Mouse (Mus musculus): ENCODE measurements around the gene Zfp646. TPM values are rescaled to one million over a fixed set of nuclear protein-coding genes. Genes with fewer than 3 reads are reported as not detected.

Gene Zfp646
- total and polyA plus RNA-seq, 2 experiments from 2014 or later, result 4.4 to 35.0 TPM

DNA sequence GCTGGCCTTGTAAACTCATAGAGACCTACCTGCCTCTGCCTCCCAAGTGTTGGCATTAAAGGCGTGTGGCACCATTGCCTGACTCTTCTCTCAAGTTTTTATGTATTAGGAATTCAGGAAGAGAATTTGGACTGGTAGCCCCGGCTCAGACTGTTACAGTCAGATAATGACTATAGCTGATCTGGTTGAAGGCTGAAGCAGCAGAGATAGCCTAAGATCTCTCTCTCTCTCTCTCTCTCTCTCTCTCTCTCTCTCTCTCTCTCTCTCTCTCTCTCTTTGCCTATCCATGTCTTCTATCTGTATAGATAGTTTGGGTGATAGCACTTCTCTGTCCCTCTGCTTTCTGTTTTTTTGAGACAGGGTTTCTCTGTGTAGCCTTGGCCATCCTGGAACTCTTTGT lies 25.8 kb downstream of the Zfp646 start:
- H3K27ac ChIP-seq, result no peak overlapping the region
- ATAC-seq (no peak), DNase-seq (ENCODE audit: low spot score) (no peak)
- no peaks in the 10 kb centered on the region for H3K27me3 ChIP-seq (ENCODE audit: insufficient read depth, low read length)
- no peak overlapping the region for H3K4me2 ChIP-seq (ENCODE audit: low read depth, low read length)
- 0 out of 2 replicates have a peak, but pooled peaks cover 6% of the 10 kb centered on the region for H3K4me1 ChIP-seq (ENCODE audit: insufficient read depth, low read length)
- no peak overlapping the region for H3K4me3 ChIP-seq (ENCODE audit: low read length)
- peaks cover 11% of the 10 kb centered on the region; the same call in 1 of the 2 replicates for H3K36me3 ChIP-seq (ENCODE audit: insufficient read depth, low read length)
- H3K9ac ChIP-seq (replicated peaks; ENCODE audit: low read length), result no peak overlapping the region
- no peak for TF ChIP-seq CTCF (IDR thresholded peaks at IDR 0.05; ENCODE audit: low read depth)
- WGBS, result 71% methylated on average over 2 of the region's 2 CpGs
- H3K9me3 ChIP-seq (ENCODE audit: low read length), result no peaks in the 10 kb centered on the region

- H3K4me3 ChIP-seq (ENCODE audit: low read length), result peak within 1 kb of the TSS; percentile 70
- peak within 1 kb of the TSS; percentile 83 for H3K27ac ChIP-seq
- peak within 1 kb of the TSS; percentile 79 for H3K9ac ChIP-seq (replicated peaks; ENCODE audit: low read length)
- TF ChIP-seq CTCF (IDR thresholded peaks at IDR 0.05; ENCODE audit: low read depth), result peak; percentile 39
- WGBS, result 8% methylated on average over 38 of the region's 38 CpGs
- ATAC-seq (peak; percentile 95), DNase-seq (ENCODE audit: low spot score) (peak; percentile 92)
- no peaks in the 10 kb centered on the region for H3K9me3 ChIP-seq (ENCODE audit: low read length)
- H3K4me1 ChIP-seq (ENCODE audit: insufficient read depth, low read length), result 0 out of 2 replicates have a peak, but pooled peaks cover 6% of the 10 kb centered on the region
- no peaks in the 10 kb centered on the region for H3K27me3 ChIP-seq (ENCODE audit: insufficient read depth, low read length)
- H3K36me3 ChIP-seq (ENCODE audit: insufficient read depth, low read length), result peaks cover 30% of the 10 kb centered on the region; the same call in 1 of the 2 replicates
- H3K4me2 ChIP-seq (ENCODE audit: low read depth, low read length), result peak within 1 kb of the TSS; percentile 76
Observed at GRCm38 (mm10) chr7:127903971-127904796, 28.2 kb downstream of the Zfp646 start, which contains the start of gene Bckdk. Gene Bckdk, plus strand, starts transcription at chr7:127904082.

GRCm38 (mm10) chr7:127907939-127908338 lies 31.9 kb downstream of the Zfp646 start:
- Histone ChIP-seq H3K4me3 (ENCODE audit: low read length) (no peak overlapping the region), H3K4me1 (ENCODE audit: insufficient read depth, low read length) (0 out of 2 replicates have a peak, but pooled peaks cover 7% of the 10 kb centered on the region), H3K27ac (no peak overlapping the region), H3K27me3 (ENCODE audit: insufficient read depth, low read length) (no peaks in the 10 kb centered on the region), H3K36me3 (ENCODE audit: insufficient read depth, low read length) (peaks cover 32% of the 10 kb centered on the region; the same call in 1 of the 2 replicates), H3K9ac (replicated peaks; ENCODE audit: low read length) (no peak overlapping the region), H3K4me2 (ENCODE audit: low read depth, low read length) (no peak overlapping the region), H3K9me3 (ENCODE audit: low read length) (no peaks in the 10 kb centered on the region)
- TF ChIP-seq CTCF (IDR thresholded peaks at IDR 0.05; ENCODE audit: low read depth), result no peak
- 96% methylated on average over 12 of the region's 12 CpGs for WGBS
- ATAC-seq (no peak), DNase-seq (ENCODE audit: low spot score) (no peak)

DNA sequence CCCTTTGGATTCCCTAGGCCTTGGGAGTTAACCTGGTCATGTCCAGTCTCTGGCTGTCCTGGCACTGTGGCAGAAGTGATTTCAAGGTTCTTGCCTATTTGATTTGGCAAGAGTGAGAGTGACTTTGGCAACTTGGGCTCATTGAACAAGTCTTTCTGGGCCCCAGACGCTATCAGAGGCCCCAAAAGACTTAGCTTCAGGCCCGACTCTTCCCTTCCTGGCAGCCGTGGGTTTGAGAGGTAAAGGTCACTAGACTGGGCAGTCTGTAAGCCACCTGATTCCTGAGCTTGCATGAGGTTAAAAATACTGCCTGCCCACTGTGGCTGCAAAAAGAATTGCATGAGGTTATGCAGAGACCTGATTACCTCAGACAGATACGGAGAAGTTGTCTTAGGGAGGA lies 32.6 kb downstream of the Zfp646 start:
- Histone ChIP-seq H3K4me1 (ENCODE audit: insufficient read depth, low read length) (0 out of 2 replicates have a peak, but pooled peaks cover 10% of the 10 kb centered on the region), H3K4me3 (ENCODE audit: low read length) (no peak overlapping the region), H3K36me3 (ENCODE audit: insufficient read depth, low read length) (peaks cover 32% of the 10 kb centered on the region; the same call in 1 of the 2 replicates), H3K9me3 (ENCODE audit: low read length) (no peaks in the 10 kb centered on the region), H3K27ac (no peak overlapping the region), H3K9ac (replicated peaks; ENCODE audit: low read length) (no peak overlapping the region), H3K4me2 (ENCODE audit: low read depth, low read length) (no peak overlapping the region), H3K27me3 (ENCODE audit: insufficient read depth, low read length) (no peaks in the 10 kb centered on the region)
- DNase-seq (ENCODE audit: low spot score) (no peak), ATAC-seq (no peak)
- WGBS, result 89% methylated on average over 4 of the region's 4 CpGs
- no peak for TF ChIP-seq CTCF (IDR thresholded peaks at IDR 0.05; ENCODE audit: low read depth)

DNA sequence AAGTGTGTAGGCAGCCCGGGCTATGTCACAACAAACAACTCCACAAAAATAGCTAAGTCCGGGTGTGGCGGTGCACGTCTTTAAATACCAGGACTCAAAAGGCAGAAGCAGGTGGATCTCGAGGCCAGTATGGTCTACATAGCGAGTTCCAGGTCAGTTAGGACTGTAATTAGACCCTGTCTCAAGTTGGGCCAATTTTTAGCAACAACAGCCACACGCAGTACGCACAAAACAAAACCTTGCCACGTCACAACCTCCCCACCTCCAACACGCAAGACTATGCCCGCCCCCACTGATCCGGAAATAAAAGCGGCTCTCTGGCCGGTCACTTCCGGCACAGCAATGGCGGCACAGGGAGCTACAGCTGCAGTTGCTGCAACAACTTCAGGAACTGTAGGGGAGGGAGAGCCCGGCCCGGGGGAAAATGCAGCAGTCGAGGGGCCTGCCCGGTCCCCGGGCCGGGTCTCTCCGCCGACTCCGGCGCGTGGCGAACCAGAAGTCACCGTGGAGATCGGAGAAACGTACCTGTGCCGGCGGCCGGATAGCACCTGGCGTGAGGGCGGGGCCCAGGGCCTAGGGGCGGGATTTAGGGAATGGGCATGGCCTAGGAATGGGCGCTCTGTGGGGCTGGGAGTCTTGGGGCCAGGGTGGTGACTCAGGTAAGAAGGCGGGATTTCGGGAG lies 36.3 kb downstream of the Zfp646 start, which contains the start of gene Kat8:
Gene Kat8, plus strand, starts transcription at position 327 of the 682 bp plus-strand sequence.
- 0 out of 2 replicates have a peak, but pooled peaks cover 3% of the 10 kb centered on the region for H3K4me1 ChIP-seq (ENCODE audit: insufficient read depth, low read length)
- TF ChIP-seq CTCF (IDR thresholded peaks at IDR 0.05; ENCODE audit: low read depth), result no peak
- WGBS, result 2% methylated on average over 40 of the region's 40 CpGs
- peak within 1 kb of the TSS; percentile 83 for H3K9ac ChIP-seq (replicated peaks; ENCODE audit: low read length)
- peak within 1 kb of the TSS; percentile 81 for H3K27ac ChIP-seq
- H3K4me3 ChIP-seq (ENCODE audit: low read length), result peak within 1 kb of the TSS; percentile 99
- DNase-seq (ENCODE audit: low spot score), result peak; percentile 96
- peak; percentile 96 for ATAC-seq
- H3K27me3 ChIP-seq (ENCODE audit: insufficient read depth, low read length), result no peaks in the 10 kb centered on the region
- no peaks in the 10 kb centered on the region for H3K9me3 ChIP-seq (ENCODE audit: low read length)
- H3K36me3 ChIP-seq (ENCODE audit: insufficient read depth, low read length), result peaks cover 30% of the 10 kb centered on the region; the same call in 1 of the 2 replicates
- H3K4me2 ChIP-seq (ENCODE audit: low read depth, low read length), result peak within 1 kb of the TSS; percentile 84

DNA sequence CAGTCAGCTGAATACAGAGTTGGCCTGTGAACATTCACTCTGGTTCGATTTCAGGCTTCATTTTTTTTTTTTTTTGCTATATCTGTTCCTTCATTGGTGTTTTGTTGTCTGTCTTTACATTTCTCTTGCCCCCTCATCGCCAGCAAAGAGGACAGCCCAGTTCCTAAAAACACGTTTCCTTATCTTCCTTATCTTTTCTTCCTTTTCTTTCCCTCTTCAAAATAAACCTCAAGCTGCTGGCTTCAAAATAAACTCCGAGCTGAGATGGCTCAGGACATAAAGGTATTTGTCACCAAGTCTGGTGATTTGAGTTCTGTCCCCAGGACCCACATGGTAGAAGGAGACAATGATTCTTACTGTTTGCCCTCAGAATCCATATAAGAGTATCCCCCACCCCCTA lies 36.9 kb downstream of the Zfp646 start:
- peaks cover 24% of the 10 kb centered on the region; the same call in 1 of the 2 replicates for H3K36me3 ChIP-seq (ENCODE audit: insufficient read depth, low read length)
- ATAC-seq, result no peak
- H3K9ac ChIP-seq (replicated peaks; ENCODE audit: low read length), result peak overlapping the region; percentile 83
- peak overlapping the region; percentile 84 for H3K4me2 ChIP-seq (ENCODE audit: low read depth, low read length)
- peak overlapping the region; percentile 99 for H3K4me3 ChIP-seq (ENCODE audit: low read length)
- 28% methylated on average over 4 of the region's 4 CpGs for WGBS
- H3K4me1 ChIP-seq (ENCODE audit: insufficient read depth, low read length), result 0 out of 2 replicates have a peak, but pooled peaks cover 3% of the 10 kb centered on the region
- no peak for TF ChIP-seq CTCF (IDR thresholded peaks at IDR 0.05; ENCODE audit: low read depth)
- no peak for DNase-seq (ENCODE audit: low spot score)
- no peaks in the 10 kb centered on the region for H3K27me3 ChIP-seq (ENCODE audit: insufficient read depth, low read length)
- no peaks in the 10 kb centered on the region for H3K9me3 ChIP-seq (ENCODE audit: low read length)
- H3K27ac ChIP-seq, result peak overlapping the region; percentile 81; the same call in 1 of the 2 replicates
